Mouse (Mus musculus) left cerebral cortex, postnatal 10 days (tissue): ENCODE measurements at regions not wholly inside any gene's neighbourhood (a gene's known extent, or its start where the extent isn't known, plus 50 kb on each side); places are given as distances from the start of the nearest gene placed in this dataset.

Source experiments
- DNase-seq, 2 experiments: peaks; one replicate each; pipeline ENCODE4 v3.0.0; 2021 to 2022; ENCODE audit warnings: low spot score in 2 of 2, mixed read lengths in 1 of 2; ENCODE audit errors: extremely low spot score in 1 of 2
- intact Hi-C: fragments of 180-260 bp; cut with DNase I; formaldehyde crosslinking; loops from one replicate; pipeline ENCODE4 v1.15.1; 2025

GRCm38 (mm10) chr14:78376591-78376990 is 68.7 kb upstream of the Tnfsf11 start:
- intact Hi-C loops: no loop called here
- no peak for DNase-seq

GRCm38 (mm10) chr14:78375746-78376495 is 68.1 kb upstream of the Tnfsf11 start:
- intact Hi-C loops: no loop called here
- DNase-seq: no peak

GRCm38 (mm10) chr14:78372102-78372501 is 64.3 kb upstream of the Tnfsf11 start:
- intact Hi-C loops: no loop called here

GRCm38 (mm10) chr14:78368881-78369280 is 61.0 kb upstream of the Tnfsf11 start:
- intact Hi-C loops: no loop called here
- DNase-seq: peak in 1 of 2 experiments; percentile 19

More at GRCm38 (mm10) chr14:78372102-78372501, 64.3 kb upstream of the Tnfsf11 start:
- DNase-seq: no peak

- intact Hi-C loops: no loop called here
- no peak for DNase-seq
These were observed 57.0 kb upstream of the Tnfsf11 start for GRCm38 (mm10) chr14:78364822-78365221.

- no peak for DNase-seq
- intact Hi-C loops: no loop called here
These were observed 55.3 kb upstream of the Tnfsf11 start for GRCm38 (mm10) chr14:78363123-78363522.
